Mouse (Mus musculus) regulatory T cell (primary cell): ENCODE results near the gene Zfhx3.

Source experiments
- in situ Hi-C: fragments of 300-600 bp; cut with MboI, MseI; formaldehyde crosslinking; loops from one replicate; pipeline ENCODE4 v1.15.1; 2025; ENCODE audit warnings: high pct_unique_total_duplicates

Gene Zfhx3

GRCm38 (mm10) chr8:108714636-108715415 lies 772.4 kb downstream of the Zfhx3 start:
- in situ Hi-C loops: no loop called here

- in situ Hi-C loops: no loop called here
Measured at GRCm38 (mm10) chr8:108715416-108715948, 773.0 kb downstream of the Zfhx3 start.

GRCm38 (mm10) chr8:108716291-108716811 lies 773.9 kb downstream of the Zfhx3 start:
- in situ Hi-C loops: no loop called here

GRCm38 (mm10) chr8:108717545-108717944 lies 775.1 kb downstream of the Zfhx3 start:
- in situ Hi-C loops: no loop called here

- in situ Hi-C loops: no loop called here
Measured at GRCm38 (mm10) chr8:108718031-108718430, 775.6 kb downstream of the Zfhx3 start.

GRCm38 (mm10) chr8:108720840-108721239 lies 778.4 kb downstream of the Zfhx3 start:
- in situ Hi-C loops: no loop called here

GRCm38 (mm10) chr8:108722671-108723513 lies 780.4 kb downstream of the Zfhx3 start:
- in situ Hi-C loops: no loop called here

- in situ Hi-C loops: no loop called here
Measured at GRCm38 (mm10) chr8:108723636-108724035, 781.2 kb downstream of the Zfhx3 start.

- in situ Hi-C loops: no loop called here
Measured at GRCm38 (mm10) chr8:108724818-108725506, 782.5 kb downstream of the Zfhx3 start.

- in situ Hi-C loops: no loop called here
Measured at GRCm38 (mm10) chr8:108725631-108726030, 783.2 kb downstream of the Zfhx3 start.

- in situ Hi-C loops: no loop called here
Measured at GRCm38 (mm10) chr8:108726541-108727241, 784.2 kb downstream of the Zfhx3 start.

- in situ Hi-C loops: no loop called here
Measured at GRCm38 (mm10) chr8:108729169-108729568, 786.7 kb downstream of the Zfhx3 start.

GRCm38 (mm10) chr8:108729667-108730329 lies 787.4 kb downstream of the Zfhx3 start:
- in situ Hi-C loops: no loop called here

- in situ Hi-C loops: no loop called here
Measured at GRCm38 (mm10) chr8:108730907-108731440, 788.5 kb downstream of the Zfhx3 start.

GRCm38 (mm10) chr8:108732500-108732899 lies 790.1 kb downstream of the Zfhx3 start:
- in situ Hi-C loops: no loop called here

- in situ Hi-C loops: no loop called here
Measured at GRCm38 (mm10) chr8:108733385-108733784, 790.9 kb downstream of the Zfhx3 start.

GRCm38 (mm10) chr8:108736442-108736841 lies 794.0 kb downstream of the Zfhx3 start:
- in situ Hi-C loops: no loop called here

GRCm38 (mm10) chr8:108738179-108738578 lies 795.7 kb downstream of the Zfhx3 start:
- in situ Hi-C loops: no loop called here

- in situ Hi-C loops: no loop called here
Measured at GRCm38 (mm10) chr8:108739517-108739916, 797.1 kb downstream of the Zfhx3 start.

- in situ Hi-C loops: no loop called here
Measured at GRCm38 (mm10) chr8:108740443-108740842, 798.0 kb downstream of the Zfhx3 start.
